In genomic region chr7:79742277-79742658, GRCm38 (mm10) we compare ENCODE assay signal across 8 mouse cellular contexts. TPM values are rescaled to one million over a fixed set of nuclear protein-coding genes. Genes with fewer than 3 reads are reported as not detected.
DNase-seq lines count a peak whose midpoint lies in the region; ATAC-seq and TF ChIP-seq lines count a peak whose summit lies in the region.

No protein-coding gene starts in this region.

- no peak for ATAC-seq in kidney, postnatal 0 days (replicated peaks; ENCODE audit: low FRiP score, low read depth)
- no peak for ATAC-seq in intestine, embryonic 16.5 days
- ATAC-seq in midbrain, postnatal 0 days (ENCODE audit: low FRiP score) = no peak

- TF ChIP-seq CTCF in kidney, postnatal 0 days (IDR thresholded peaks at IDR 0.05; ENCODE audit: low read depth) = no peak
- TF ChIP-seq CTCF in midbrain, postnatal 0 days (IDR thresholded peaks at IDR 0.05) = no peak

- H3K9me3 ChIP-seq in kidney, postnatal 0 days (replicated peaks; ENCODE audit: low read length) = no peaks in the 10 kb centered on the region
- no peaks in the 10 kb centered on the region for H3K9me3 ChIP-seq in embryonic facial prominence, embryonic 10.5 days
- H3K9me3 ChIP-seq in intestine, embryonic 16.5 days (ENCODE audit: control insufficient read depth, low read length) = no peaks in the 10 kb centered on the region
- no peaks in the 10 kb centered on the region for H3K9me3 ChIP-seq in midbrain, postnatal 0 days (ENCODE audit: low read length)

- H3K4me1 ChIP-seq in kidney, postnatal 0 days (replicated peaks; ENCODE audit: insufficient read depth, low read length) = no peaks in the 10 kb centered on the region
- H3K4me1 ChIP-seq in embryonic facial prominence, embryonic 10.5 days = peaks cover 14% of the 10 kb centered on the region
- H3K4me1 ChIP-seq in intestine, embryonic 16.5 days (ENCODE audit: control insufficient read depth, insufficient read depth, low read length) = 0 out of 2 replicates have a peak, but pooled peaks cover 7% of the 10 kb centered on the region
- peaks cover 7% of the 10 kb centered on the region; the same call in 1 of the 2 replicates for H3K4me1 ChIP-seq in midbrain, postnatal 0 days (ENCODE audit: insufficient read depth, low read length)

- peak overlapping the region; percentile 64 for H3K9ac ChIP-seq in kidney, postnatal 0 days (ENCODE audit: low read depth, low read length)
- H3K9ac ChIP-seq in intestine, embryonic 16.5 days (ENCODE audit: low read depth, low read length) = peak overlapping the region; percentile 76
- H3K9ac ChIP-seq in midbrain, postnatal 0 days (replicated peaks; ENCODE audit: low read length, poor library complexity, severe bottlenecking) = peak overlapping the region; percentile 56

- no peak overlapping the region for H3K27ac ChIP-seq in kidney, postnatal 0 days
- no peak overlapping the region for H3K27ac ChIP-seq in embryonic facial prominence, embryonic 10.5 days (replicated peaks)
- no peak overlapping the region for H3K27ac ChIP-seq in intestine, embryonic 16.5 days (ENCODE audit: low read length)
- no peak overlapping the region for H3K27ac ChIP-seq in midbrain, postnatal 0 days (ENCODE audit: low read depth, low read length)

- 17% methylated on average over 11 of the region's 11 CpGs for WGBS in kidney, postnatal 0 days
- WGBS in embryonic facial prominence, embryonic 10.5 days = 27% methylated on average over 11 of the region's 11 CpGs
- WGBS in intestine, embryonic 16.5 days = 16% methylated on average over 11 of the region's 11 CpGs
- 26% methylated on average over 11 of the region's 11 CpGs for WGBS in midbrain, postnatal 0 days

- no peak for DNase-seq in kidney, postnatal 0 days (ENCODE audit: low spot score)
- no peak for DNase-seq in kidney, adult 11 months
- no peak for DNase-seq in embryonic facial prominence, embryonic 10.5 days (ENCODE audit: low spot score)
- no peak for DNase-seq in midbrain, postnatal 0 days (ENCODE audit: low spot score)
- DNase-seq in layer of hippocampus, adult 8-10 months (ENCODE audit: low spot score in 2 of 2) = no peak
- no peak for DNase-seq in frontal cortex, postnatal 14 days (ENCODE audit: low spot score in 2 of 2)
- DNase-seq in layer of hippocampus, postnatal 25 days (ENCODE audit: extremely low spot score in 1 of 2, low spot score in 1 of 2) = no peak

- H3K27me3 ChIP-seq in kidney, postnatal 0 days (ENCODE audit: insufficient read depth, low read length) = no peaks in the 10 kb centered on the region
- H3K27me3 ChIP-seq in embryonic facial prominence, embryonic 10.5 days (replicated peaks; ENCODE audit: low read depth, poor library complexity, severe bottlenecking) = peaks cover 7% of the 10 kb centered on the region
- H3K27me3 ChIP-seq in intestine, embryonic 16.5 days (replicated peaks; ENCODE audit: control insufficient read depth, insufficient read depth, low read length) = no peaks in the 10 kb centered on the region
- H3K27me3 ChIP-seq in midbrain, postnatal 0 days (ENCODE audit: insufficient read depth, low read length) = no peaks in the 10 kb centered on the region

- peak overlapping the region; percentile 95 for H3K4me2 ChIP-seq in kidney, postnatal 0 days (ENCODE audit: low read length)
- peak overlapping the region; percentile 95 for H3K4me2 ChIP-seq in intestine, embryonic 16.5 days (ENCODE audit: low read depth, low read length)
- peak overlapping the region; percentile 98 for H3K4me2 ChIP-seq in midbrain, postnatal 0 days (ENCODE audit: low read depth, low read length, poor library complexity, severe bottlenecking)

- H3K36me3 ChIP-seq in kidney, postnatal 0 days (ENCODE audit: insufficient read depth, low read length) = no peaks in the 10 kb centered on the region
- peaks cover 5% of the 10 kb centered on the region for H3K36me3 ChIP-seq in embryonic facial prominence, embryonic 10.5 days (replicated peaks)
- no peaks in the 10 kb centered on the region for H3K36me3 ChIP-seq in intestine, embryonic 16.5 days (ENCODE audit: control insufficient read depth, insufficient read depth, low read length)
- H3K36me3 ChIP-seq in midbrain, postnatal 0 days (ENCODE audit: insufficient read depth, low read length) = no peaks in the 10 kb centered on the region

- peak overlapping the region; percentile 60 for H3K4me3 ChIP-seq in kidney, postnatal 0 days (replicated peaks; ENCODE audit: low read depth, low read length)
- peak overlapping the region; percentile 87 for H3K4me3 ChIP-seq in embryonic facial prominence, embryonic 10.5 days
- peak overlapping the region; percentile 72 for H3K4me3 ChIP-seq in intestine, embryonic 16.5 days (ENCODE audit: low read length)
- peak overlapping the region; percentile 75 for H3K4me3 ChIP-seq in midbrain, postnatal 0 days (ENCODE audit: low read depth, low read length)

RNA-seq across cellular contexts. Expression of gene Pex11a, which starts 0.7 kb away (rescaled TPM):
- 21.2 and 22.0 TPM in 2 replicates for polyA plus RNA-seq in kidney, postnatal 0 days (2015; fragmentation: Nextera tagmentation; extraction: Ambion mirVana)
- polyA plus RNA-seq in embryonic facial prominence, embryonic 10.5 days (2016; fragmentation: Nextera tagmentation; extraction: Ambion mirVana) = 7.2 and 8.4 TPM in 2 replicates
- 12.7 and 12.8 TPM in 2 replicates for polyA plus RNA-seq in intestine, embryonic 16.5 days (2015; fragmentation: Nextera tagmentation; extraction: Ambion mirVana)
- 3.4 and 3.6 TPM in 2 replicates for total RNA-seq in midbrain, postnatal 0 days (2014; rRNA removed)
- 11.9 and 12.3 TPM in 2 replicates for polyA plus RNA-seq in midbrain, postnatal 0 days (2015; fragmentation: Nextera tagmentation; extraction: Ambion mirVana)
- 10 to 100 TPM; 10.1 to 14.3 (median 10.6) TPM for total RNA-seq in layer of hippocampus, adult 8-10 months (2022)
- 10 to 100 TPM; 11.5 to 13.5 TPM for total RNA-seq in layer of hippocampus, postnatal 25 days (2021)

RNA-seq across cellular contexts. Expression of gene Wdr93, which starts 0.7 kb away (rescaled TPM):
- polyA plus RNA-seq in kidney, postnatal 0 days (2015; fragmentation: Nextera tagmentation; extraction: Ambion mirVana) = 0.26 and 0.41 TPM in 2 replicates
- 0.38 and 0.45 TPM in 2 replicates for polyA plus RNA-seq in embryonic facial prominence, embryonic 10.5 days (2016; fragmentation: Nextera tagmentation; extraction: Ambion mirVana)
- polyA plus RNA-seq in intestine, embryonic 16.5 days (2015; fragmentation: Nextera tagmentation; extraction: Ambion mirVana) = 0.15 and 0.24 TPM in 2 replicates
- 0.19 and 0.27 TPM in 2 replicates for total RNA-seq in midbrain, postnatal 0 days (2014; rRNA removed)
- 0.32 TPM in 1 of 2 replicates, not detected in the other for polyA plus RNA-seq in midbrain, postnatal 0 days (2015; fragmentation: Nextera tagmentation; extraction: Ambion mirVana)
- under 1 TPM; 0.26 to 0.43 (median 0.39) TPM for total RNA-seq in layer of hippocampus, adult 8-10 months (2022)
- under 1 TPM; 0.26 to 0.27 TPM for total RNA-seq in layer of hippocampus, postnatal 25 days (2021)

RNA-seq across cellular contexts. Expression of gene Plin1, which starts 9.6 kb away (rescaled TPM):
- 0.19 and 0.61 TPM in 2 replicates for polyA plus RNA-seq in kidney, postnatal 0 days (2015; fragmentation: Nextera tagmentation; extraction: Ambion mirVana)
- polyA plus RNA-seq in embryonic facial prominence, embryonic 10.5 days (2016; fragmentation: Nextera tagmentation; extraction: Ambion mirVana) = 0.10 TPM in 1 of 2 replicates, not detected in the other
- not detected in 2 replicates for polyA plus RNA-seq in intestine, embryonic 16.5 days (2015; fragmentation: Nextera tagmentation; extraction: Ambion mirVana)
- total RNA-seq in midbrain, postnatal 0 days (2014; rRNA removed) = 0.14 and 0.44 TPM in 2 replicates
- polyA plus RNA-seq in midbrain, postnatal 0 days (2015; fragmentation: Nextera tagmentation; extraction: Ambion mirVana) = 0.23 and 0.33 TPM in 2 replicates
- total RNA-seq in layer of hippocampus, adult 8-10 months (2022) = under 1 TPM in 3 of 4 experiments, not detected in 1; 0.21 to 0.93 (median 0.31) TPM
- total RNA-seq in layer of hippocampus, postnatal 25 days (2021) = under 1 TPM; 0.28 to 0.49 TPM

RNA-seq across cellular contexts. Expression of gene Kif7, which starts 26.7 kb away (rescaled TPM):
- 3.1 and 3.7 TPM in 2 replicates for polyA plus RNA-seq in kidney, postnatal 0 days (2015; fragmentation: Nextera tagmentation; extraction: Ambion mirVana)
- polyA plus RNA-seq in embryonic facial prominence, embryonic 10.5 days (2016; fragmentation: Nextera tagmentation; extraction: Ambion mirVana) = 7.4 and 7.7 TPM in 2 replicates
- 1.2 and 1.4 TPM in 2 replicates for polyA plus RNA-seq in intestine, embryonic 16.5 days (2015; fragmentation: Nextera tagmentation; extraction: Ambion mirVana)
- 5.5 and 5.6 TPM in 2 replicates for total RNA-seq in midbrain, postnatal 0 days (2014; rRNA removed)
- polyA plus RNA-seq in midbrain, postnatal 0 days (2015; fragmentation: Nextera tagmentation; extraction: Ambion mirVana) = 1.5 and 1.7 TPM in 2 replicates
- total RNA-seq in layer of hippocampus, adult 8-10 months (2022) = 1 to 10 TPM; 1.3 to 2.7 (median 1.9) TPM
- total RNA-seq in layer of hippocampus, postnatal 25 days (2021) = 1 to 10 TPM; 1.9 to 2.4 TPM

RNA-seq across cellular contexts. Expression of gene Mesp1, which starts 51.3 kb away (rescaled TPM):
- polyA plus RNA-seq in kidney, postnatal 0 days (2015; fragmentation: Nextera tagmentation; extraction: Ambion mirVana) = 0.09 TPM in 1 of 2 replicates, not detected in the other
- 0.11 TPM in 1 of 2 replicates, not detected in the other for polyA plus RNA-seq in embryonic facial prominence, embryonic 10.5 days (2016; fragmentation: Nextera tagmentation; extraction: Ambion mirVana)
- 0.28 TPM in 1 of 2 replicates, not detected in the other for polyA plus RNA-seq in intestine, embryonic 16.5 days (2015; fragmentation: Nextera tagmentation; extraction: Ambion mirVana)
- 0.27 TPM in 1 of 2 replicates, not detected in the other for total RNA-seq in midbrain, postnatal 0 days (2014; rRNA removed)
- 0.69 and 0.86 TPM in 2 replicates for polyA plus RNA-seq in midbrain, postnatal 0 days (2015; fragmentation: Nextera tagmentation; extraction: Ambion mirVana)
- total RNA-seq in layer of hippocampus, adult 8-10 months (2022) = not detected
- total RNA-seq in layer of hippocampus, postnatal 25 days (2021) = under 1 TPM; 0.28 to 0.62 TPM
